Mouse (Mus musculus) liver, postnatal 0 days (tissue): ENCODE measurements around the gene Trit1.

Experiments used
- CTCF ChIP-seq: sonication (generic); IDR thresholded peaks from 2 replicates; pipeline ENCODE4 v1.5.1; 2016; ENCODE audit warnings: antibody characterized with exemption, low read depth
- EP300 ChIP-seq: IDR thresholded peaks from 2 replicates; pipeline ENCODE4 v1.6.1; 2016; ENCODE audit warnings: antibody characterized with exemption, low read depth, mild to moderate bottlenecking

- TF ChIP-seq CTCF, result no peak
- no peak for TF ChIP-seq EP300
Measured at GRCm38 (mm10) chr4:123043858-123044257, 27.5 kb downstream of the Trit1 start.
